Mouse (Mus musculus): ENCODE data around the gene Rab6b. TPM values are rescaled to one million over a fixed set of nuclear protein-coding genes. Genes with fewer than 3 reads are reported as not detected.
"Not testable (repeated sequence)": the region's sequence is repeated elsewhere in the genome, so short reads cannot be mapped to it uniquely, and the experiment has no call there.

The Rab6b gene
- total RNA-seq, 1 experiment = 0.98 TPM

DNA sequence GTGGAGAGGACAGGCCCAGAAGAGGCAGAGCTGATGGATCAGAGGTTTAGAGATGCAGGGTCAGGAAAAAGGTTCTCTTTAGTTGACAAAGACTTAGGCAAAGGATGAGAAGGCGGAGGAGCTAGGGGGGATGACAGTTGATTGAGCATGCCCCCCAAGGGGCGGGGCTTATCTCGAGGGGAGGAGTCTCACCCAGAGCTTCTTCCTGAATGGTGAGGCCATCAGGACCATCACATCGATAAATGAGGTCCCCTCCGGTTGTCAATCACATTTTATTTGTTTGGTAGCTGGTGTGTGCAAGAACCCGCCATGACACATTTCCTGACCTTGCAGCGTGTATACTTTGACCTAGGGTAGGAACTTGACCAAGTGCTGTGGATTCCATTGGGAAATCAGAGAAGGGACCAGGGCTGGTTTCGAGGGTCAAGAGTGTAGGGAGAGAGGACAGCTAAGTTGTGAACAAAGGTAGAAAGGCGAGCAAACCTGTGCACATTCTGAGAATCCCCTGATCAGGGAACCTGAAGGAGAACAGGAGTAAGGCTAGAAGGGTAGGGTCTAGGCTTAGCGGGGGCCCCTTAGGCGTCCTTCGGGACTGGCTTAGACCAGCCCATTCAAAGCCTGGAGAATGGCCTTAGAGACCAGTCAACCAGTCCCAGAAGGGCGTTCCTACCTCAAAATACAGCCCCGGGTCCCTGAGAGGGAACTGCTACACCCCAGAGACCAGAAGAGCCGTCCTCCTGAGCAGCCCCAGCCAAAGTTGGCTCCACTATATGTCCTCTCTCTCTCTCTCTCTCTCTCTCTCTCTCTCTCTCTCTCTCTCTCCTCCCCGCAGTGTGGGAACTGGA is 20.3 kb upstream of the Rab6b start:
- Histone ChIP-seq H3K9me3 (ENCODE audit: control insufficient read depth, insufficient read depth, low read depth, low read length) (no peaks in the 10 kb centered on the region), H3K4me3 (ENCODE audit: insufficient read depth in 1 of 2, low read depth in 1 of 2, low read length in 2 of 2, poor library complexity in 1 of 2, severe bottlenecking in 1 of 2) (no peak overlapping the region), H3K36me3 (ENCODE audit: control insufficient read depth, insufficient read depth, low read length, poor library complexity, severe bottlenecking) (no peaks in the 10 kb centered on the region), H3K4me1 (ENCODE audit: control insufficient read depth in 2 of 2, insufficient read depth in 2 of 2, low read length in 2 of 2, poor library complexity in 1 of 2) (peaks cover 1 to 4% of the 10 kb centered on the region in 2 experiments; a peak in 2 of 4 replicates), H3K9ac (ENCODE audit: insufficient read depth, low read depth, low read length, poor library complexity, severe bottlenecking) (no peak overlapping the region), H3K27ac (ENCODE audit: insufficient read depth, low read depth, low read length, poor library complexity, severe bottlenecking) (no peak overlapping the region)
- DNase-seq (ENCODE audit: low read depth, low spot score) = no peak
- TF ChIP-seq HCFC1 (IDR thresholded peaks at IDR 0.05; ENCODE audit: borderline replicate concordance, insufficient read depth, low read length) = no peak
- no peak for TF ChIP-seq ZNF384 (IDR thresholded peaks at IDR 0.05; ENCODE audit: low read depth, low read length)
- no peak for TF ChIP-seq ZC3H11A (IDR thresholded peaks at IDR 0.05; ENCODE audit: borderline replicate concordance, low read depth, low read length)
- TF ChIP-seq CHD2 (IDR thresholded peaks at IDR 0.05; ENCODE audit: low read depth, low read length) = no peak
- TF ChIP-seq MAFK (IDR thresholded peaks at IDR 0.05; ENCODE audit: insufficient read depth, low read depth, low read length) = no peak
- in situ Hi-C loops (cut with MboI; ENCODE audit: low sequenced_read_pairs in 2 of 2, unreplicated experiment in 2 of 2) = no loop called here

DNA sequence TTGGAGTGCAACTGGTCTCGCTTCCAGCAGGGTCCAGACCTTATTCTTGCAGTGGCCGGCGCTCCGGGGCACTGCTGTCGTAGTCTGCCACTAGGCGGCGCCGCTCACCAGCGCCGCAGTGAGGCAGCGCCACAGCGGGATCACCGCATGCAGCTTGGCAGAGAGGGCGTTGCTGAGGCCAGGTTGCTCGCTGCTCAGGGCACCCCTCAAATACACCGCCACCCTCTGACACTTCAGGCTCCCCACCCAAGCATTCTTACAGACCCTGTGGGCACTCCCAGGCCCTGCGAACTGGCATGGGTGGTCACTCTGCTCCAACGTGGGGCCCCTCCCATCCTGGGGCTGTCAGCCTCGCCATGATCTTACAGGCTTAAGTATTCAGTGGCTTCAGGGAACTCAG is 19.3 kb upstream of the Rab6b start:
- no peaks in the 10 kb centered on the region for H3K9me3 ChIP-seq (ENCODE audit: control insufficient read depth, insufficient read depth, low read depth, low read length)
- H3K27ac ChIP-seq (ENCODE audit: insufficient read depth, low read depth, low read length, poor library complexity, severe bottlenecking) = no peak overlapping the region
- DNase-seq (ENCODE audit: low read depth, low spot score) = peak; percentile 66
- in situ Hi-C loops (cut with MboI; ENCODE audit: low sequenced_read_pairs in 2 of 2, unreplicated experiment in 2 of 2) = no loop called here
- no peaks in the 10 kb centered on the region for H3K36me3 ChIP-seq (ENCODE audit: control insufficient read depth, insufficient read depth, low read length, poor library complexity, severe bottlenecking)
- peaks cover 1 to 4% of the 10 kb centered on the region in 2 experiments; a peak in 2 of 4 replicates for H3K4me1 ChIP-seq (ENCODE audit: control insufficient read depth in 2 of 2, insufficient read depth in 2 of 2, low read length in 2 of 2, poor library complexity in 1 of 2)
- H3K9ac ChIP-seq (ENCODE audit: insufficient read depth, low read depth, low read length, poor library complexity, severe bottlenecking) = no peak overlapping the region
- H3K4me3 ChIP-seq (ENCODE audit: insufficient read depth in 1 of 2, low read depth in 1 of 2, low read length in 2 of 2, poor library complexity in 1 of 2, severe bottlenecking in 1 of 2) = peak overlapping the region; percentile 51 to 67; a peak in 3 of 4 replicates
- TF ChIP-seq HCFC1 (IDR thresholded peaks at IDR 0.05; ENCODE audit: borderline replicate concordance, insufficient read depth, low read length) (0 out of 2 replicates have a peak, but pooled peaks have one; percentile 20), MAFK (IDR thresholded peaks at IDR 0.05; ENCODE audit: insufficient read depth, low read depth, low read length) (no peak), ZC3H11A (IDR thresholded peaks at IDR 0.05; ENCODE audit: borderline replicate concordance, low read depth, low read length) (peak; percentile 46; the same call in 1 of the 2 replicates)

DNA sequence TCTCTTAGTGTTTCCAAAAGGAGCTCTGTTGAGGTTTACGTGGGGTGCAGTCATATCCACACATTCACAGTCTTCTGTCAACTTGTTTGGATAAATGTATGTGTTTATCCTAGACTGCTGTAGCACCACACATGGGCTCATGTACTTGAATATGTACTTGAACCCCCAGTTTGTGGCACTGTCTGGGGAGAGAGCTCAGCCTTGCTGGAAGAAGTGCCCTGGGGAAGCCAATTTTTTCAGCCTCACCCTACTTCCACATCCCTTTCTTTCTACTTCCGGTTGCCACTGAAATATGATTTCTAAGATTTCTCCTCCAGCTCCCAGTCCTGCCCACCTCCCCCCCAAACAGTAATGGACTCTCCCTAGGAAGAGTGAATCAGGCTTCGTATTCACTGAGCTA is 17.9 kb upstream of the Rab6b start:
- TF ChIP-seq ZC3H11A (IDR thresholded peaks at IDR 0.05; ENCODE audit: borderline replicate concordance, low read depth, low read length) (no peak), HCFC1 (IDR thresholded peaks at IDR 0.05; ENCODE audit: borderline replicate concordance, insufficient read depth, low read length) (no peak), ZNF384 (IDR thresholded peaks at IDR 0.05; ENCODE audit: low read depth, low read length) (no peak), MAFK (IDR thresholded peaks at IDR 0.05; ENCODE audit: insufficient read depth, low read depth, low read length) (no peak), CHD2 (IDR thresholded peaks at IDR 0.05; ENCODE audit: low read depth, low read length) (no peak)
- H3K4me3 ChIP-seq (ENCODE audit: insufficient read depth in 1 of 2, low read depth in 1 of 2, low read length in 2 of 2, poor library complexity in 1 of 2, severe bottlenecking in 1 of 2) = no peak overlapping the region
- no peak for DNase-seq (ENCODE audit: low read depth, low spot score)
- H3K4me1 ChIP-seq (ENCODE audit: control insufficient read depth in 2 of 2, insufficient read depth in 2 of 2, low read length in 2 of 2, poor library complexity in 1 of 2) = peaks cover 1 to 4% of the 10 kb centered on the region in 2 experiments; a peak in 2 of 4 replicates
- no peak overlapping the region for H3K27ac ChIP-seq (ENCODE audit: insufficient read depth, low read depth, low read length, poor library complexity, severe bottlenecking)
- H3K36me3 ChIP-seq (ENCODE audit: control insufficient read depth, insufficient read depth, low read length, poor library complexity, severe bottlenecking) = no peaks in the 10 kb centered on the region
- in situ Hi-C loops (cut with MboI; ENCODE audit: low sequenced_read_pairs in 2 of 2, unreplicated experiment in 2 of 2) = no loop called here
- no peak overlapping the region for H3K9ac ChIP-seq (ENCODE audit: insufficient read depth, low read depth, low read length, poor library complexity, severe bottlenecking)
- H3K9me3 ChIP-seq (ENCODE audit: control insufficient read depth, insufficient read depth, low read depth, low read length) = no peaks in the 10 kb centered on the region

DNA sequence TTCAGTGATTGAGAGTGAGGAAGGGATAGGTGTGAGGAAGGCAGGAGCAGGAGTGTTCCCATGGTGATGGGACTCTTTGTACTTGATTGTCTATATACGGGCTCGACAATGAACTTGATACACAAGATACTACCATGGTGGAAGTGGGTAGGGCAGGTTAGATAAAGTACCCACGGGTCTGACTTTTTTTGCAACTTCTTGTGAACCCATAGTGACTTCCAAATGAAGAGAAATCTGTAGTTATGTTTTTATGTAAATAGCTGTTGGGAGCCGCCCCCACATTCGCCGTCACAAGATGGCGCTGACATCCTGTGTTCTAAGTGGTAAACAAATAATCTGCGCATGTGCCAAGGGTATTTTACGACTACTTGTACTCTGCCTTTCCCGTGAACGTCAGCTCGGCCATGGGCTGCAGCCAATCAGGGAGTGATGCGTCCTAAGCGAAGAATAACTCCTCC is 3.2 kb upstream of the Rab6b start:
- H3K36me3 ChIP-seq (ENCODE audit: control insufficient read depth, insufficient read depth, low read length, poor library complexity, severe bottlenecking); H3K9me3 ChIP-seq (ENCODE audit: control insufficient read depth, insufficient read depth, low read depth, low read length); in situ Hi-C loops (cut with MboI; ENCODE audit: low sequenced_read_pairs in 2 of 2, unreplicated experiment in 2 of 2); DNase-seq (ENCODE audit: low read depth, low spot score); H3K9ac ChIP-seq (ENCODE audit: insufficient read depth, low read depth, low read length, poor library complexity, severe bottlenecking); H3K4me3 ChIP-seq (ENCODE audit: insufficient read depth in 1 of 2, low read depth in 1 of 2, low read length in 2 of 2, poor library complexity in 1 of 2, severe bottlenecking in 1 of 2); H3K27ac ChIP-seq (ENCODE audit: insufficient read depth, low read depth, low read length, poor library complexity, severe bottlenecking); H3K4me1 ChIP-seq (ENCODE audit: control insufficient read depth in 2 of 2, insufficient read depth in 2 of 2, low read length in 2 of 2, poor library complexity in 1 of 2): not testable (repeated sequence)

Measured in ES-E14 (cell line).